Mouse (Mus musculus): ENCODE measurements at regions not wholly inside any gene's neighbourhood (a gene's known extent, or its start where the extent isn't known, plus 50 kb on each side); places are given as distances from the start of the nearest gene placed in this dataset.

DNA sequence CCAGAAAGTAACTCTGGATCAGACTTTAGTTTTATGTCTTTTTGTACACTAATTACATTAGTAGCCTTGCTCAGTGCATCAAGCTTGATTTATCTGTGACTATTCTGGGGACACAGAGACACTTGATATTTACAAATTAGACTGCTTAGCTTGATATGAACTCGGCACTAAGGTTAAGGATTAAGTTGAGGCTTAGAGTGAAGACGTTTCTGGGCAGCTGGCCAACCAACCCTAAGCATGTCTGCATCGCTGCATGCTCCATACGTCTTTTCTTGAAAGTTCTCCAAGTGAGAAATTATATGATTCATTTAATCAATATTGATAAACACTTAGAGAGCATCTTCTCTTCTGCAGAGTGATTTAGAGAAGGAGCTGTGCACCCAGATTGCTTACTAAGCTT, 352.6 kb upstream of the Slitrk1 start:
- peak; percentile 4 for DNase-seq (ENCODE audit: low read depth, low spot score)

DNA sequence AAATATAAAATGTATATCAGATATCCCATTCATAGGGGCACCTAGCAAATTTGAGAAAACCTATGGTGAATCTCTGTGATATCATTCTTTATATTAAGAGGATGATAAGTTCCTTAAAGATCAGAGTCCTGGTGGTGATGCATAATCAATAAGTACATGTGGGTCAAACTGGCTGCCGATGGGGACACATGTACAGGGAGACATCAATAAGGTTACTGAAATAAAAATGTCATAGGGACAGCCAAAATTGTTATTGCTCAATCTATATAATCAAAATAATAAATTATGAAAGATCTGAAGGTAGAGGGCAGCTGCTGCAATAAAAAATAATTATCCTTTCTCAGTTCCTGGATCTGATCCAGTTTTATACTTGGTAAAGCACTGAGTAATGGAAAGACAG, 348.0 kb upstream of the Slitrk1 start:
- no peak for DNase-seq (ENCODE audit: low read depth, low spot score)

DNA sequence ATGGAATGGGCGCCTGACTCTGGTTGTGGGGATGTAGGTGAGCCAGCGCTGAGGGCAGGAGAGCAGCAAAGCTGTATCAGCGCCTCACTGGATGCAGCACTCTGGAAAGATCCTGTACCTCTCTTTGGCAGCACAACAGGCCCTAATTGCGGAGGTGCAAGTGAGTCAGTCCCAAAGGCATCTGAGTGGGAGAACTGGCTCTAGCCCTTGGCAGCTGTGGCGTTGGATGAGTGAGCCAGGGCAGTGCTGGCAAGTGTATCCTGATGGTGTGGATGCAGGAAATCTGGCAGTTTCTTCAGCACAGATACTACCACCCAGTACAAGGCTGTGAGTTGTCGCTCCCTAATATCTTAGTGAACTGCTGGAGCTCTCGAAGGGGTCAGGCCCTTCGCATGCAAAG, 300.9 kb upstream of the Slitrk1 start:
- peak; percentile 26 for DNase-seq (ENCODE audit: low read depth, low spot score)

DNA sequence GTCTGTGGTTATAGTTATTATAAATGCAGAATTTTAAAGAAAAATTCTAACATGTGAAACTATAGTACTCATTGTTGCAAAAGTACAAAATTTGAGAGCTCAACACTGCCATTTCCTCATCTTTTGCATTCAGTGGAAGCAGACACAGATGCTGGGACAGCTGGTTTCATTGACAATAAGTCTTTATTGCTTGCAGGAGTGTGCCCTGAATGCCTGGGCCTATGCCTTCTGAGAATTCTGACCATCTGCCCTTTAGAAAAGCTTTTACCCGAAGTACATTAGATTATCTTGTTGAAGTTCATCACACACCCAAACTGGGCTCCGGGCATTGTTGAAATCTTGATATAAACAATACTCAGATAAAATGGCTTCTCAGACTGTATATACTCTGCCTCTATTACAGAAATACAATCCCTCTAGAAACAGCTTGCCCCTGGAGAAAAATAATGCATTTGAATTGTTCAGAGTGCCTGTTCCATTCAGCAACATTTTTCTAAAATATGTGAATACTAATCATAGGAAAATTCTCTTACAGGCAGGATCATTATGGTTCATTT, 266.1 kb upstream of the Slitrk1 start:
- DNase-seq (ENCODE audit: low read depth, low spot score) = peak; percentile 10

DNA sequence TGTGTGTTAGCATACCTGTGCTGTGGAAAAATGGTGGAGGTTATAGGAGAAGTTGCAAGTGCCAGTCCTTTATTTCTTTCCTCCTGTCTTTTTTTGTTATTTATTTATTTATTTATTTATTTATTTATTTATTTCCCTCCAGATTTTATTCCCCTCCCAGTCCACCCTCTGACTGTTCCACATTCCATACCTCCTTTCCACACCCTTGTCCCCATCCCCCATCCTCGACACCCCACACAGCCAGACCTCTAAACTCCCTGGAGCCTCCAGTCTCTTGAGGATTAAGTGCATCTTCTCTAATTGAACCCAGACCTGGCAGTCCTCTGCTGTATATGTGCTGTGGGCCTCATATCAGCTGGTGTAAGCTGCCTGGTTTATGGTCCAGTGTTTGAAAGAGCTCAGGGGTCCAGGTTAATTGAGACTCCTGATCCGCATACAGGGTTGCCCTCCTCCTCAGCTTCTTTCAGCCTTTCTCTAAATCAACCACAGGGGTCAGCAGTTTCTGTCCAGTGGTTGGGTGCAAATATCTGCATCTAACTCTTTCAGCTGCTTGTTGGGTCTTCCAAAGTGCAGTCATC, 262.7 kb upstream of the Slitrk1 start:
- DNase-seq (ENCODE audit: low read depth, low spot score) = no peak

DNA sequence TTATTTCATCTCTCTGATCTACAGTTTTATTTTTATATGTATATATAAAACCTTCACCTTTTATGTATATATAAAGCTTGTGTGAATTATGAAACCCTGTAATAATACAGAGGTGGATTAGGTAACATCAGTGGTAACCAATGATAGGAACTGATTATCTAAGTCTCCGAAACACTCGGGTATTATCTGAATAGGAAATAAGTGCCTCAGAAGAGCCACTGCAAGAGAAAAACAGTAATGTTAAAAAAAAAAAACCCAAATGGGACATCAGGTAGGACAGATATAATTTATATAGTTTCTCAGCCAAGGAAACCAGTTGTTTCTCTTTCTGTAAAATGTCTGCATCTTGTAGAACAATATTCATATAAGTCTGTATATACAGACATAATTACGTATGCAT, 261.9 kb upstream of the Slitrk1 start:
- DNase-seq (ENCODE audit: low read depth, low spot score) = no peak
